Mouse (Mus musculus) intestine, embryonic 14.5 days (tissue): ENCODE results near the gene Gphn. TPM values are rescaled to one million over a fixed set of nuclear protein-coding genes. Genes with fewer than 3 reads are reported as not detected.

Source experiments
- ATAC-seq: fragments of 200-750 bp; cut with Nextera tagmentation; replicated peaks from 2 replicates; pipeline ENCODE4 v1.8.0; 2017; ENCODE audit warnings: low read depth, moderate number of reproducible peaks, moderate TSS enrichment, moderate library complexity; ENCODE audit not compliant: low FRiP score, low TSS enrichment
- DNase-seq: peaks from one replicate; pipeline ENCODE4 v3.0.0-alpha.2; 2018; ENCODE audit warnings: low spot score
- H3K27ac ChIP-seq: fragments of 300-500 bp; sonication (generic); 2 replicates; pipeline ENCODE4 v1.5.1; 2014; ENCODE audit warnings: low read depth, mild to moderate bottlenecking, control low read depth
- H3K27me3 ChIP-seq: fragments of 300-500 bp; sonication (generic); replicated peaks from 2 replicates; pipeline ENCODE4 v1.6.1; 2014; ENCODE audit warnings: low read length, control low read depth; ENCODE audit not compliant: control insufficient read depth, insufficient read depth
- H3K36me3 ChIP-seq: fragments of 300-500 bp; sonication (generic); 2 replicates; pipeline ENCODE4 v1.6.1; 2014; ENCODE audit warnings: low read length, control low read depth; ENCODE audit not compliant: control insufficient read depth, insufficient read depth
- H3K4me1 ChIP-seq: fragments of 300-500 bp; sonication (generic); replicated peaks from 2 replicates; pipeline ENCODE4 v1.6.1; 2014; ENCODE audit warnings: low read length, control low read depth, mixed read lengths; ENCODE audit not compliant: control insufficient read depth, insufficient read depth
- H3K4me2 ChIP-seq: fragments of 300-500 bp; sonication (generic); 2 replicates; pipeline ENCODE4 v1.6.1; 2014; ENCODE audit warnings: low read length
- H3K4me3 ChIP-seq: fragments of 300-500 bp; sonication (generic); 2 replicates; pipeline ENCODE4 v1.5.1; 2014; ENCODE audit warnings: low read depth, low read length, control low read depth, mixed read lengths
- H3K9ac ChIP-seq: fragments of 300-500 bp; sonication (generic); 2 replicates; pipeline ENCODE4 v1.6.1; 2014; ENCODE audit warnings: mild to moderate bottlenecking, low read length
- H3K9me3 ChIP-seq: fragments of 300-500 bp; sonication (generic); 2 replicates; pipeline ENCODE4 v1.6.1; 2016; ENCODE audit warnings: low read length, control low read depth; ENCODE audit not compliant: control insufficient read depth
- WGBS: fragments of 180-500 bp; shearing (Covaris S2); extraction: QIAGEN DNeasy Blood & Tissue Kit; methylation state at CpG from one replicate; pipeline ENCODE4 v1.1.7; 2014; 5-methylcytosine and 5-hydroxymethylcytosine counted together
- polyA plus RNA-seq: library from polyadenylated mRNA; unstranded; fragments of >200 nt; fragmentation: Nextera tagmentation; extraction: Ambion mirVana; gene quantifications from 2 replicates; pipeline ENCODE4 v1.2.1, GENCODE M21; 2014

Gphn gene
- polyA plus RNA-seq, 1 experiment from 2014 or later: 20.3 TPM

DNA sequence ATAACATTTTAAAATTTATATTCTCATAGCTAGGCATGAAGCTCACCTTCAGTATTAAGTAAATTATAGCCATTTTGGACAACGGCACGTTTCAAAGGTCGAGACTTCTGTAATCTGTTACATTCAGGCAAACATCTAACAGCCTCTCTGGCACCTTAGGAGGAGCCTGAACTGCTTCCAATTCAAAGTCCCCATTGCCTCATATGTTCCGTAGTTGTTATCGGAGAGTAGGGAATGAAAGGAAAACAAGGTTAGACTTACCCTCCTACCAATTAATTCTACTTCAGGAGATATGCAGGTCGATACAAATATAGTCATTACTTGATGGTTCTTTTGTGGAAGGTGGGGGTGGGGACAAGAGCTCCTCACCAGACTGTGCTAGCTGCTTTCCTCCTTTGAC lies 10.7 kb upstream of the Gphn start:
- no peaks in the 10 kb centered on the region for H3K4me1 ChIP-seq
- no peak overlapping the region for H3K4me3 ChIP-seq
- H3K36me3 ChIP-seq: no peaks in the 10 kb centered on the region
- no peak for ATAC-seq
- no peaks in the 10 kb centered on the region for H3K27me3 ChIP-seq
- no peak overlapping the region for H3K9ac ChIP-seq
- H3K9me3 ChIP-seq: no peaks in the 10 kb centered on the region
- no peak overlapping the region for H3K27ac ChIP-seq
- WGBS: 68% methylated on average over 6 of the region's 6 CpGs
- H3K4me2 ChIP-seq: no peak overlapping the region
- DNase-seq: no peak

DNA sequence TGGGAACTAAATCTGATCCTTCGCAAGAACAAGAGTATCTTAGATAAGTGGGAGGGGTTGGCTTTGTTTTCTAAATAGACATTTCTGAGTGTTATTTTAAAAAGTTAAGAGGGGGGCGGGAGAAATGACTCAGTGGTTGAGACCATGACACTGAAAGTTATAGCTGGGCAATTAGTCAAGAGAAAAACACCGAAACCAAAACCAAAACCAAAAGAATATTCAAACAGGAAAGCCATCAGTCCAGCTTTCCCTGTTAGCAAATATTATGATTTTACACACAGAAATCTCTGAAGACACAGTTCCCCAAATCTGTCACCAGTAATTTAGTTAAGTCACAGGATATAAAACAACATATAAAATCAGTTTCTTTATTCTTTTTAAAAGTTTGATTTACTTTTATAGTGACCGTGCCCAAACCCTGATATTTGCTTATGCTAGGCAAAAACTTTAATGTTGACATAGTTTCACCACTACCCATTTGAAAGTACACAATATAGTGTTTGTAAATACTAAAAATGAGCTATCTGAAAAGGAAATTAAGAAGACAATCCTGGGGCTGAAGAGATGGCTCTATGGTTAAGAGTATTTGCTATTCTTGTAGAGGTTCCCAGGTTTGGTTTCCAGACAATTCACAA lies 6.9 kb upstream of the Gphn start:
- Histone ChIP-seq H3K27me3 (no peaks in the 10 kb centered on the region), H3K27ac (no peak overlapping the region), H3K4me3 (no peak overlapping the region), H3K4me1 (no peaks in the 10 kb centered on the region), H3K4me2 (no peak overlapping the region), H3K36me3 (no peaks in the 10 kb centered on the region), H3K9me3 (no peaks in the 10 kb centered on the region), H3K9ac (no peak overlapping the region)
- 77% methylated on average over 4 of the region's 4 CpGs for WGBS
- ATAC-seq: no peak
- DNase-seq: no peak

DNA sequence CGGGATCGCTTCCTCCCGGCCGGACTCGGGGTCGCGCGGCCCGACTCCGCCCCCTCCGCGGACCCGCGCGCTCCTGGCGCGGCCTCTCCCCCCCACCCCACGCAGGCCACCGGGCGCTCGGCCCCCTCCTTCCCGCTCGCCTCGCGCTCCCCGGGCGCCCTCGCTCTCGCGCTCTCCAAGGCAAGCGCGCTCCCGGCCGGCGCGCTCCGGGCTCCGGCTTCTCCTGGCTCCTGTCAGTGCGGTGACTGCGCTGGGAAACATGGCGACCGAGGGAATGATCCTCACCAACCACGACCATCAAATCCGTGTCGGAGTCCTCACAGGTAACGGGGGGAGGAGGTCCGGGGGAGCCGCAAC lies 318 bp downstream of the Gphn start:
- Histone ChIP-seq H3K9me3 (no peaks in the 10 kb centered on the region), H3K27me3 (no peaks in the 10 kb centered on the region), H3K27ac (peak overlapping the region; percentile 93), H3K9ac (peak overlapping the region; percentile 78), H3K4me2 (peak overlapping the region; percentile 89), H3K4me1 (peaks cover 3% of the 10 kb centered on the region; the same call in 1 of the 2 replicates), H3K36me3 (no peaks in the 10 kb centered on the region), H3K4me3 (peak overlapping the region; percentile 86)
- ATAC-seq (peak; percentile 88), DNase-seq (peak; percentile 90)
- WGBS: under 1% methylated on average over 48 of the region's 48 CpGs

DNA sequence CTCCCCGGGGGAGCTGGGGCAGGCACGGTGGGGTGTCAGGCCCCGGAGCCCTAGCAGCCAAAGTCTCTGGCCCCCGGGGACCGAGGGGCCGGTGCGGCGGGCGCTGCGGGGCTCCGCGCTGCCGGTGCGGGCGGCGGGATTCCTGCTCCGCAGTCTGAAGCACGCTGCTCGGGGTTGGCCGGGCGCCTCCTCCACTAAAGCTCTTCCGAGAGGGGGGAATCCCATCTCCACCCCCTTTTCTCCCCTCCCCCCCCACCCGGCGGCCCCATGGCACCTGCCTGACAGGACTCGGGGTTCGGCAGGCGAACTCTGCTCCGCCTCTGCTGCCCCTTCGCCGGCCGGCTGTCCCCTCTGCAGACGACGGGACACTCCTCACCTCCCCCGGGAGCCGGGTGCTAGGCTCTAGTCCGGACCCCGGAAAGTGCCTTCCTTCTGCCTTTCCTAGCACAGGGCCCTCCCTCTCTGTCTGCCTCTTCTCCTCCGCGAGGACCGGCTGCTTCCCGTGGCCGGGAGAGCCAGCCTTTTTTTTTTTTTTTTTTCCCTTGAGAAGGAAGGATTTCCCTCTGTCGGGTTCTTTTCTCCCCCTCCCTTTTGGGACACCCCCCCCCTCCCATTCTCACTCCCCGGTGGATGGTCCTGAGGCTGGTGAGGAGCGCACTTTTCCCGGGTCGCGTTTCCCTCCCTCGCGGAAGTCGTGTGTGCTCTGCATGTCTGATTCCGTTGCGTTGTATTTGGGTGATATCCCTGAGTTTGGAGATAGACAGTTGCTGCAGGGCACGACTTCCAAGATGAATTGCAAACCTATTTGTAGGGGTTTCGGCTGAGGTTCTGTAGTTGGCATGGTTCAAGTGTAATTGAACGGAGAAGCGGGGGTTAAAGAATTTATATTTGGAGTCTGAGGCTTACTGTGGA lies 1.1 kb downstream of the Gphn start:
- WGBS: under 1% methylated on average over 45 of the region's 57 CpGs
- Histone ChIP-seq H3K4me3 (peak overlapping the region; percentile 86), H3K36me3 (no peaks in the 10 kb centered on the region), H3K9me3 (no peaks in the 10 kb centered on the region), H3K4me2 (peak overlapping the region; percentile 89), H3K27me3 (no peaks in the 10 kb centered on the region), H3K27ac (peak overlapping the region; percentile 93), H3K9ac (peak overlapping the region; percentile 78), H3K4me1 (peaks cover 3% of the 10 kb centered on the region; the same call in 1 of the 2 replicates)
- ATAC-seq (peak; percentile 18), DNase-seq (peak; percentile 82)

DNA sequence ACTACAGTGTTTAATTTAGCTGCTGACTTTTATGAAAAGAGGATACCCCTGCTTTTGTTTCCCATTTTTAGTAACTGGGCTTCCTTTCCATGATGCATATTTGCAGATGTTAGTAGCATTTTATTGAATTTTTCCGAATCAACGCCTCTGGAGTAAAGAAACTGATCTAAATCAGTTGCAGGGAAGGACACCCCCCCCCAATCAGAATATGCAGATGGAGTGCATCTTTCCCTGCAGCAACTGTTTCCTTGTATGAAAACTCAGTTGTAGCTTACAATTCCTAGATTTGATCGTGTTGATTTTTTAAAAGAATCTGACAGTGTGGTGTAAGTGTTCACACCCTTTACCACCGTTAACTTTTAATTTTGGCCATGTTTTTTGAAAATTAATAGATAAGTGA lies 2.0 kb downstream of the Gphn start:
- ATAC-seq (no peak), DNase-seq (no peak)
- Histone ChIP-seq H3K4me1 (peaks cover 3% of the 10 kb centered on the region; the same call in 1 of the 2 replicates), H3K9ac (no peak overlapping the region), H3K27ac (no peak overlapping the region), H3K4me3 (peak overlapping the region; percentile 86), H3K4me2 (peak overlapping the region; percentile 89), H3K9me3 (no peaks in the 10 kb centered on the region), H3K36me3 (no peaks in the 10 kb centered on the region), H3K27me3 (no peaks in the 10 kb centered on the region)
- 43% methylated on average over 4 of the region's 4 CpGs for WGBS

DNA sequence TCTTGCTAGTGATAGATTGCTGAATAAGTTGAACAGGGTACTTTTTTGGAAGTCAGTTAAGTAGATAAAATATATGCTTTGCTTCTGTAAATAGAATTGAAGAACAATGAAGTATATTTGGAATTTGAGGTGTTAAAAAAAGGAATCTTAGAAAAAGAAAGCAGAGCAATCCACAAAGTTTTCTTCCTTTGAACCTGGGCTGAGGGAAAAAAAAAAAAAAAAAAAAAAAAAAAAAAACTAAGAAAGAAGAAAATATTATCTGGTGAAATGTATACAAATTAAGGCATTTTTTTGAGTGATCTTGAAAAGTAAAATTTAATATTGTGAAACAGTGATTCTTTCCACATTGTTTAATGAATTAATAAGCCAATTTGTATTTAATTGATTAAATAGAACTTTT lies 6.4 kb downstream of the Gphn start:
- Histone ChIP-seq H3K27ac (no peak overlapping the region), H3K4me1 (0 out of 2 replicates have a peak, but pooled peaks cover 3% of the 10 kb centered on the region), H3K9ac (no peak overlapping the region), H3K4me3 (no peak overlapping the region), H3K4me2 (no peak overlapping the region), H3K9me3 (no peaks in the 10 kb centered on the region), H3K36me3 (no peaks in the 10 kb centered on the region), H3K27me3 (no peaks in the 10 kb centered on the region)
- ATAC-seq (no peak), DNase-seq (no peak)

DNA sequence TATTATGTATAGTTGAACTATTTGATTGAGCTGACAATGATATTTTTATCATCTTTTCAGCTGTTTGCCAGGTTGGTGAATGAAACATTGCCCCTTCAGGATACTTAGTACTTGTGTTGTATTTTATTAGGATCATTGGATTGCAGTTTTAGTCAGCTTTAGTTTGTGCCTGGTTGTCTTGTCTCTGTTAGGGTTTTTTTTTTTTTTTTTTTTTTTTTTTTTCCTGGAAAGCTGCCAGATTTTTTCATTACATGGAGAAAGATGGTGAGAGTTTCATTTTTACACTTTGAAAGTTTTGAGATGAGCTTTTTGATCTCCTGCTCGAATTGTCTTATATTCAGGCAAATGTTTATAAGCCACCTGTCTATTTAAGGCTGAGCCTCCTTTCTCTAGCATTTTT lies 22.2 kb downstream of the Gphn start:
- Histone ChIP-seq H3K9ac (no peak overlapping the region), H3K4me1 (no peaks in the 10 kb centered on the region; the same call in 1 of the 2 replicates), H3K4me2 (no peak overlapping the region), H3K36me3 (no peaks in the 10 kb centered on the region), H3K4me3 (no peak overlapping the region), H3K9me3 (no peaks in the 10 kb centered on the region), H3K27ac (no peak overlapping the region), H3K27me3 (no peaks in the 10 kb centered on the region)
- DNase-seq (no peak), ATAC-seq (no peak)
- 31% methylated on average over 1 of the region's 1 CpGs for WGBS

DNA sequence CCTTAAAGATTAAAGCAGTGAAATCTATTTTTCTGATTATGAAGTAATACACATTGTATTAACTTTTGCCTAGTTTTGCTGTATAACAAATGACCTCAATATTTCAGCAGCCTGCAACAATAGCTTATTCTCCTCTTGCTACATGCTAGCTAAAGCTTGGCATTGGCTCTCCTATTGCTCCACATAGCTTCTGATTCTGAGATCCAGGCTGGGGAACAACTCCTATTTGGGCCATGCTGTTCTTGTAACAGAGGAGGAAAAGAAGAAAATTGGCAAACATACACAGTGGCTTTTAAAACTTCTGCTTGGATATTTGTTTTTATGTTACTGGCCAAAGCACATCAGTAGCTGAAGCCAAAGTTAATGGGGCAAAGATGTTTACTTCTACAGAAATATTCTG lies 23.0 kb downstream of the Gphn start:
- Histone ChIP-seq H3K27me3 (no peaks in the 10 kb centered on the region), H3K9me3 (no peaks in the 10 kb centered on the region), H3K4me2 (no peak overlapping the region), H3K36me3 (no peaks in the 10 kb centered on the region), H3K4me1 (no peaks in the 10 kb centered on the region; the same call in 1 of the 2 replicates), H3K4me3 (no peak overlapping the region), H3K27ac (no peak overlapping the region), H3K9ac (no peak overlapping the region)
- DNase-seq (no peak), ATAC-seq (no peak)
